Mouse (Mus musculus): ENCODE data around the gene Tango6. TPM values are rescaled to one million over a fixed set of nuclear protein-coding genes. Genes with fewer than 3 reads are reported as not detected.

Gene Tango6
- total RNA-seq (2021) (10 to 100 TPM in 1 of 2 experiments, 1 to 10 TPM in 1; 7.9 to 10.9 TPM), polyA plus RNA-seq (2012; rRNA removed) (4.1 and 4.8 TPM in 2 replicates)
- long read RNA-seq, full-length matches to known transcripts, result 8 of 17 reads
- long read RNA-seq, partial matches to known transcripts, result 7 of 17 reads
- long read RNA-seq, other reads (novel, unspliced or antisense), result 2 of 17 reads

DNA sequence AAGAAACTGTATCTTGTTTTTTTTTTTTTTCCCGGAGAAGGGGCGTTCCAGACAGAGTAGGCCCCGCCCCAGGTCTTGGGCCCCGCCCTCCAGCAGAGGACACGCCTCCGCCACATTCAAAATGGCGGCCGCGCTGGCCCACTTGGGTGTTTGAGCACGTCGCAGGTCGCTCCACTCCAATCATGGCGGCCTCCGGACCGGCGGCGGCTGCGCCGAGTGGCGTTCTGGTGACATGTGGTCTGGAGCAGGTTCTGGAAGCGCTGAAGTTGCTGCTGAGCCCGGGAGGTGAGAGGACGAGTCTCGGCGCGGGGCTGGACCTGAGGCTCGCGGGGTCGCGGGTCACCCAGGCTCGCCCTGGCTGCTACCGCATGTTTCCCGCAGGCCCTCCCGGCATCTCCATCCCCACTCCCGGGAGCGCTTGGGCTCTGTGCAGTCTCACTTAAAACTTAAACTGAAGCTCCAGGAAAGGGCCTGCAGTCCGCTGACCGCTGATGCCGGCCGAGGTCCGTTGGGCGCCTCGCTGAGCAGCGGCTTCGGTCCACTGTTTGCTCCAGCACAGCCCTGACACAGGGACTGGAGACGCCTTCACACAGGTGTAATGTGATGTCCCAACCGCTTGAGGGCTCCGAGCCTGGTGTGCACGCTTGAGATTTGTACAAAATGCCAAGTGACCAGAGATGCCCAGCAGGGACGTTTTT lies at the start of gene Tango6:
TSS of gene Tango6 (plus strand) at position 98 of the 698 bp plus-strand sequence.
- DNase-seq, result peak; percentile 93

- no peak for DNase-seq
These were observed 49.3 kb upstream of the Tango6 start for GRCm38 (mm10) chr8:106633361-106634158.

GRCm38 (mm10) chr8:106635284-106635683 lies 47.6 kb upstream of the Tango6 start:
- DNase-seq, result no peak

DNA sequence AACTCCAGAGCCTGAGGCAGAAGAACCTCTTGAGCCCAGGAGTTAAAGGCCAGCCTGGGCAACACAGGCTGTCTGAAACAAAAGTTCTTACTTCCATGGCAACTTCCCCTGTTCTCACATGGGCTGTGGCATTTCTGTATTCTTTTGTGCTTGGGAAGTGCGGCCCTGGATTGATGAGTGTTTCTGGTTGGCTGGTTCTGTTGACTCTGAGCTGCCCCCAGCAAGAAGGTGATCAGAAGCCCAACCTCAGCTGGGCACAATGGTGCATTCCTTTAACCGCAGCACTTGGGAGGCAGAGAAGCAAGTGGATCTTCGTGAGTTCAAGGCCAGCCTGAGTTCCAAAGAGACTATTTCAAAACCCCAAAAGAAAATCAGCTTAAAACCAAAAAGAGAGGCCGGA lies 45.4 kb upstream of the Tango6 start:
- DNase-seq, result no peak

DNA sequence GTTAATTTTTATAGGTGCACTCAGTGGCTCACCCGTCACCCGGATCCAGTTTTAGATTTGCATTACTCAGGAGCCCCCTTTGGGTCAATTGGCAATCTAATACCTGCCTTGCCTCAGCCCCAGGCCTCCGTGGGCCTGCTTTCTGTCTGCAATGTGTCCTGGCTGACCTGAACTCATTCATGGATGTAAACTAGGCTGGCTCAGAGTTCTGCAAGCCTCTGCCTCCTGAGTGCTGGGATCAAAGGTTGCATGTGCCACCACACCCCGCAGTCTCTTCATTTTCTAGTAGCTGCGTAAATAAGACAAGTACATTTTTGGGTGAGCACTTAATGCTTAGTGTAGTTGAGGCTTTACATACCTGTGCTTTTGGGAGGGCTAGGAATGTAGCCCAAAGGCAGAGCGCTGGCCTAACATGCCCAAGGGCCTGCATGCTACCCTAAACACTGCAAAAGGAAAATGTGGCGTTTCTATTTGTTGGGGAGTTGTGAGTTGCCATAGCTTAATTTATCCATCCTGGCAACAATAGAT lies 44.0 kb upstream of the Tango6 start:
- no peak for DNase-seq

- peak; percentile 18 for DNase-seq
These were observed 42.7 kb upstream of the Tango6 start for GRCm38 (mm10) chr8:106640212-106640611.

DNA sequence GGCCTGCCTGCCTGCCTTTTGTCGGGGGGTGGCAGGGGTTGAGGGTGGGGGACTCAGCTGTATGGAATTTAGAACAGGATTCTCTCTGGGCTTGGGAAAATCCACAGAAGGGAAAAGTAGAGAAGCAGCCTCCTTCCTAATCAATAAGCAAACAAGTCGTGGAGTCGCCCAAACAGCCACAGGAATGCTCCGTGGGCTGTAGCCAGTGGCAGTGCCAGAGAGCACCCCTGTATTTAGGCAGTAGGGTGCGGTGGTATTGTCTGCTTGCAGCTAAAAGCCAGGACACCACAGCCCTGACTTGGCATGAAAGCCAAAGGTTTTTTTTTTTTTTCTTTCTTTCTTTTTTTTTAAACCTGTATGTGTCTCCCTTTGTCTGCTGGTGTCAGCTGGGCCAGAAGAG lies 41.9 kb upstream of the Tango6 start:
- DNase-seq, result no peak

DNA sequence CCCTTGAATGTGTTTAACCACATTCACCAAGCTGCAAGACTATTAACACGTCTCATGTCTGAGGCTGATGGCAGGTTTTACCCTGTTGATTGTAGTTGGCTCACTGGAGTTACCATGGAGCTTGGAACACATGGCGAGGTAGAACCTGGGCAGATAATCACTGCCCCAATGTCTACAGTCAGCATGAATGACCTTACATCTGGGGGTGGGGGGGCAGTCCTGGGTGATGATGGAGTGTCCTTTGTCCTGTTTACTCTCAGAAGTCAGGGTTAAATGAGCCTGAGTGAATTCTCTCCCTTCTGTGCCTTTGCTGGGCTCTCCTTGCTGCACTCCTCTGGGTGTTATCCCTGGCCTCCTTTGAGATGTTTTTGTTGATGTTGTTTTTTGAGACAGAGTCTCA lies 40.7 kb upstream of the Tango6 start:
- DNase-seq, result no peak

DNA sequence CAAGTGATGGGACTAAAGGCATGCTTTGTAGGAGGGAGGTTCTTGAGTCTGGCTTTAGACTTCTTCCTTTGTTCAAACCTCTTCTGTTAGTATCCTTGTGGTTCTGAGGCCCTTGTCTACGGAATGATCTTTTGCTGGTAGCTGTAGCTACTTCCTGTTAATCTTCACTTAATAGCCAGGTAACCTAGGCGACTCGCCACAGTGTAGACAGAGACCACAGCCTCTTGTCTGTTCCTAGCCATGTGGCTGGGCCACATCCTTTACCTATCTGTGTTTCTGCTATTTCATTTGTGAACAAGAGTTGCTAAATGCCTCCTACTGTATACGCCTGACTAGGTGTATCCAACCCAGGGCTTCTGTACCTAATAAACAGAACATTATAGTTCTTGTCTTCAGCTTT lies 39.8 kb upstream of the Tango6 start:
- no peak for DNase-seq

- no peak for DNase-seq
These were observed 37.9 kb upstream of the Tango6 start for GRCm38 (mm10) chr8:106644957-106645356.

GRCm38 (mm10) chr8:106646153-106646552 lies 36.7 kb upstream of the Tango6 start:
- no peak for DNase-seq

GRCm38 (mm10) chr8:106646731-106647130 lies 36.1 kb upstream of the Tango6 start:
- no peak for DNase-seq

GRCm38 (mm10) chr8:106647387-106647786 lies 35.5 kb upstream of the Tango6 start:
- DNase-seq, result peak; percentile 74

DNA sequence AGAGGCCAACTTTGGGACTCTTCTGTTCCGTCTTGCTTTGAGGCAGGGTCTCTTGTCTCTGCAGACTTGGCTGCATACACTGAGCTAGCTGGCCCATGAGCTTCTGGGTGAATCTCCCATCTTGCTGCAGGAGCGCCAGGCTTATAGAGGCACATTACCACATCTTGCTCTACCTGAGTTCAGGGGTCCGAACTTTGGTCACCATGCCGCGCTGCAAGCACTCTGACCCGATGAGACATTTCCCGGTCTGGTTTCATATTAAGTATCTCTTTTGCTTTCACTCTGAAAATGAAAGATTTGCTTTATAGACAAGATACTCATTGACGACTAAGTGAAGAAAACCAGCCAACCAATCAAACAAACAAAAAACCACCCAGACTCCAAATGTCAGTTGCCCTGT lies 34.4 kb upstream of the Tango6 start:
- no peak for DNase-seq

GRCm38 (mm10) chr8:106651994-106652393 lies 30.9 kb upstream of the Tango6 start:
- DNase-seq, result no peak

DNA sequence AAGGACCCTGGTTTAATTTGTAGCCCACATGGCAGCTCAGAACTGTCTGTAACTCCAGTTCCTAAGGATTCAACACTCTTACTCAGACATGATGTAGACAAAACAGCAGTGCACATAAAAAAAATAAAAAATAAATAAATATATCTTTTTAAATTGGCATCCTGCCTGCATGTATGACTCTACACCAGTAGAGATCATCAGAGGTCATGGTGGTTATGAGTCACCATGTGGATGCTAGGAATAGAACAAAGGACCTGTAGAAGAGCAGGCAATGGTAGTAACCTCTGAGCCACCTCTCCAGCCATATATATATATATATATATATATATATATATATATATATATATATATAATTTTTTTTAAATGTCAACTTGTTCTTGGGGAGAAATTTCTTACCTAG lies 26.8 kb upstream of the Tango6 start:
- peak; percentile 48 for DNase-seq

GRCm38 (mm10) chr8:106672786-106673185 lies 10.1 kb upstream of the Tango6 start:
- no peak for DNase-seq

DNA sequence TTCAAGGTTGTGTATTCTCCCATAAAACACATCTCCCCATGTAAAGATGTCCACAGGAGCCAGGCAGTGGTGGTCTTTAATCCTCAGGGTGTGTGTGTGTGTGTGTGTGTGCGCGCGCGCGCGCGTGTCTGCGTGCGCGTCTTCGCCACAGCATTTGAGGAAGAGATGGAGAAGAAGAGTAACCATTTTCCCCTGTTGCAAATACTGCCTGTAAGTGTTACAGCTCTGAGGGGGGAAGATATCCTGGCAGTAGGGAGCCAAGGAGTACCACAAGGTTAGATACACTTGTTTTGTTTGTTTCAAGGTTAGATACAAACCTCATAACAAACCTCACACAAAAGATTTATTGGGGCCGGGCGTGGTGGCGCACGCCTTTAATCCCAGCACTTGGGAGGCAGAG lies 8.6 kb upstream of the Tango6 start:
- no peak for DNase-seq

- no peak for DNase-seq
These were observed 8.0 kb upstream of the Tango6 start for GRCm38 (mm10) chr8:106674894-106675293.

DNA sequence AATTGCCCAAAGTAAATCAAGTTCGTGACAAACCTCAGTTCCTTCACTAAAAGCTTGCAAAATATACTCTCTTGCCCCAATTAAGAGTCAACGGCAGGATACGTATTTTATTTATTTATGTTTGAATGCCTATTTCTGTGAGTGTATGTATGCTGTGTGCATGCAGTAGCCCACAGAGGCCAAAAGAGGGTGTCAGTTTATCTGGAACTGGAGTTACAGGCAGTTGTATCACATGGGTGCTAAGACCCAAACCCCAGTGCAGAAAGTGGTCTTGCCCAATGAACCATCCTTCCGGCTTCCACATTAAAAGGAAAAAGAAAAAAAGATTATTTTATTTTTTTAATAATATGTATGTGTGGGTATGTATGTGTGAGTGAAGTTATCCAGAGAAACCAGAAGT lies 1.5 kb downstream of the Tango6 start:
- DNase-seq, result no peak

DNA sequence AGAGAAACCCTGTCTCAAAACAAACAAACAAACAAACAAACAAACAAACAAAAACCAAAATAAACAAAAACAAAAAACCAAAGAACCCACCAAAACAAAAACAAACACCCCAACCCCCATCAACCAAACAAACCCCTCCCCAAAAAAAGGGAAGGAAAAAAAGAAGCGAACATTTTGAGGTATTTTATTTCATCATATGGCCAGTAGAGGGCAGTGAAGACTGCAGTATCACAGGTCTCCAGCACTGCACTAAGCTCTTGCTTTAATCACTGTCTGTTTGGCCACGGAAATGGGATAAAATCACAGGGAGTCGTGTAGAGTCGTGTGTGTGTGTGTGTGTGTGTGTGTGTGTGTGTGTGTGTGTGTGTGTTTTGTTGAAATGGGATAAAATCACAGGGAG lies 4.6 kb downstream of the Tango6 start:
- DNase-seq, result no peak

GRCm38 (mm10) chr8:106697748-106698248 lies 14.9 kb downstream of the Tango6 start:
- no peak for DNase-seq

DNA sequence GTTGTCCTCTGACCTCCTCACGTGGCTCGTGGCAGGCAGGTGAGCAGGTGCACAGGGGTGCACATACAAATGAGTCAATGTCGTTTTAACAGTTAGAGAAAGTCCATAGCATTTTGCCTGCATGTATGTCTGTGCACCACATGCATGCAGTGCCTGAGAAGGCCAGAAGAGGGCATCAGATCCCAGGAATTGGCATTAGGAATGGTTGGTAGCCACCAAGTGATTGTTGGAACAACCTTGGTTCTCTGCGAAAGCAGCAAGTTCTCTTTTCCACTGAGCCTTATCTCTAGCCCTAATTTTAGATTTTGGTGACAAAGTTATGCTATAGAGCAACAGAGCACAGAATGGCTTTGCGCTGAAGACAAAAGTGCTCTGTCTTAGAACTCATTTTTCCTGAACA lies 16.7 kb downstream of the Tango6 start:
- peak; percentile 61 for DNase-seq

All from adrenal gland, adult 2 months (tissue).